Mouse (Mus musculus) embryonic facial prominence, embryonic 13.5 days (tissue): ENCODE measurements at regions not wholly inside any gene's neighbourhood (a gene's known extent, or its start where the extent isn't known, plus 50 kb on each side); places are given as distances from the start of the nearest gene placed in this dataset.

Experiments
- ATAC-seq: fragments of 200-750 bp; cut with Nextera tagmentation; 2 replicates; pipeline ENCODE4 v1.8.0; 2017; ENCODE audit warnings: low read depth; ENCODE audit not compliant: insufficient number of reproducible peaks, insufficient read depth, low FRiP score, low TSS enrichment
- H3K27ac ChIP-seq: fragments of 300-500 bp; sonication (generic); 2 replicates; pipeline ENCODE4 v1.5.1; 2015; ENCODE audit warnings: moderate library complexity, mild to moderate bottlenecking, inconsistent platforms
- H3K27me3 ChIP-seq: fragments of 300-500 bp; sonication (generic); 2 replicates; pipeline ENCODE4 v1.6.1; 2015; ENCODE audit warnings: mild to moderate bottlenecking, inconsistent platforms
- H3K36me3 ChIP-seq: fragments of 300-500 bp; sonication (generic); 2 replicates; pipeline ENCODE4 v1.6.1; 2015; ENCODE audit warnings: mild to moderate bottlenecking, inconsistent platforms
- H3K4me1 ChIP-seq: fragments of 300-500 bp; sonication (generic); 2 replicates; pipeline ENCODE4 v1.6.1; 2015; ENCODE audit warnings: inconsistent platforms
- H3K4me2 ChIP-seq: fragments of 300-500 bp; sonication (generic); 2 replicates; pipeline ENCODE4 v1.6.1; 2015; ENCODE audit warnings: moderate library complexity, mild to moderate bottlenecking, inconsistent platforms
- H3K4me3 ChIP-seq: fragments of 300-500 bp; sonication (generic); 2 replicates; pipeline ENCODE4 v1.5.1; 2015; ENCODE audit warnings: mild to moderate bottlenecking, inconsistent platforms
- H3K9ac ChIP-seq: fragments of 300-500 bp; sonication (generic); 2 replicates; pipeline ENCODE4 v1.6.1; 2015; ENCODE audit warnings: mild to moderate bottlenecking, inconsistent platforms
- H3K9me3 ChIP-seq: fragments of 300-500 bp; sonication (generic); 2 replicates; pipeline ENCODE4 v1.6.1; 2016; ENCODE audit warnings: inconsistent platforms
- WGBS: fragments of 180-500 bp; shearing (Covaris S2); methylation state at CpG from one replicate; pipeline ENCODE4 v1.1.7; 2015; ENCODE audit warnings: mixed read lengths; 5-methylcytosine and 5-hydroxymethylcytosine counted together

- 0 out of 2 replicates have a peak overlapping the region, but pooled peaks have one; percentile 2 for H3K4me3 ChIP-seq
- H3K4me1 ChIP-seq = peaks cover 14% of the 10 kb centered on the region
- no peak for ATAC-seq
- H3K27me3 ChIP-seq = no peaks in the 10 kb centered on the region
- no peak overlapping the region for H3K9ac ChIP-seq
- WGBS = 30% methylated on average over 9 of the region's 9 CpGs
- H3K36me3 ChIP-seq = no peaks in the 10 kb centered on the region
- no peak overlapping the region for H3K27ac ChIP-seq
- H3K9me3 ChIP-seq = no peaks in the 10 kb centered on the region
- H3K4me2 ChIP-seq = peak overlapping the region; percentile 36
Measured at GRCm38 (mm10) chr1:121254196-121254595, 78.2 kb downstream of the Insig2 start.
